Mouse (Mus musculus): ENCODE measurements around the gene Ccdc125.

GRCm38 (mm10) chr13:100658091-100658490 lies 11.4 kb upstream of the Ccdc125 start:
- TF ChIP-seq TAL1 (IDR thresholded peaks at IDR 0.05; ENCODE audit: low read length) (no peak), GATA1 (IDR thresholded peaks at IDR 0.05; ENCODE audit: low read length) (no peak)
